Mouse (Mus musculus): ENCODE measurements around the gene Cep290.

DNA sequence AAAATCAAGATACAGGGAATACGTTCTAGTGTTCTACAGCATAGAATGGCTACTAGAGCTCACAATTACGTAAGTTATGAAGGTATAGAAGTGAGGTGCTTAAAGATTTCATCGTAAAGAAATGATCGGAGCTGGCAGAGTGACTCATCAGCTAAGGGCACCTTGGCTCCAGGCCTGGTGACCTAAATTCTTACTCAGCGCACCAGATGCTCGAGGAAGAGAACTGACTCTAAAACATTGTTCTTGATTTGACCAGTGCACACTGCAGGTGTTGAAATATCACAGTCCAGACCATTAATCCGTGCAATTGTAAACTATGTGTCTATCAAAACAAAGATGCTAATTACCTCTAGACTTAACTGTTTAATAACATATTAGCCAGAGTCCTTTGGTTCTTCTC is 132.1 kb downstream of the Cep290 start:
- TF ChIP-seq EP300 (IDR thresholded peaks at IDR 0.05): no peak
- no peak for TF ChIP-seq CTCF (IDR thresholded peaks at IDR 0.05)
